30 mouse cellular contexts compared by ENCODE assay signal in genomic region chr7:98586313-98586712, GRCm38 (mm10).
DNase-seq lines count a peak whose midpoint lies in the region; ATAC-seq and TF ChIP-seq lines count a peak whose summit lies in the region.
"Had no signal": no experiment of that assay in that cellular context is flagged by ENCODE, and none has a peak within 500 bp of the region (broad histone marks: within the 10 kb centered on the region; RNA-seq: fewer than 3 reads in every experiment).

No protein-coding gene starts in this region.

- WGBS in kidney, adult 2 months, result 50% methylated on average over 3 of the region's 3 CpGs
- WGBS in liver, embryonic 11.5 days, result 79% methylated on average over 3 of the region's 3 CpGs

- H3K4me2 ChIP-seq in liver, embryonic 11.5 days, result no peak overlapping the region
- H3K4me2 ChIP-seq: heart, embryonic 15.5 days; hindbrain, embryonic 12.5 days; liver, embryonic 15.5 days; lung, embryonic 14.5 days had no signal

- TF ChIP-seq POLR2A in kidney, adult 2 months (IDR thresholded peaks at IDR 0.05; ENCODE audit: low read depth, low read length), result no peak

- no peaks in the 10 kb centered on the region for H3K27me3 ChIP-seq in kidney, adult 2 months (replicated peaks; ENCODE audit: control insufficient read depth, insufficient read depth, low read length)
- no peaks in the 10 kb centered on the region for H3K27me3 ChIP-seq in splenic B cell, adult 2 months (ENCODE audit: control insufficient read depth, insufficient read depth, low read length, poor library complexity, severe bottlenecking)
- H3K27me3 ChIP-seq in liver, embryonic 11.5 days (replicated peaks; ENCODE audit: control insufficient read depth, insufficient read depth, low read length), result no peaks in the 10 kb centered on the region
- H3K27me3 ChIP-seq: heart, embryonic 15.5 days; hindbrain, embryonic 12.5 days; liver, embryonic 15.5 days; Patski had no signal

- peak; percentile 52 for DNase-seq in kidney, adult 2 months
- no peak for DNase-seq in kidney, postnatal 10 days
- DNase-seq in B cell, adult 2 months, result peak; percentile 43 to 50
- DNase-seq in splenic B cell, adult 2 months (ENCODE audit: low read depth, low spot score), result peak; percentile 77
- no peak for DNase-seq in adipocyte (ENCODE audit: low spot score)
- no peak for DNase-seq in liver, embryonic 11.5 days (ENCODE audit: low spot score)
- DNase-seq: adrenal gland, postnatal 25 days; cerebellum, adult 11-12 months; cerebellum, postnatal 10 days; gastrocnemius, postnatal 14 days; kidney, adult 11 months; layer of hippocampus, postnatal 36 days; liver; lung, embryonic 14.5 days; lung, postnatal 14 days; midbrain, embryonic 14.5 days; right cerebral cortex, adult 18-20 months; thymus, adult 18-20 months; thymus, postnatal 25 days had no signal

- H3K4me1 ChIP-seq in kidney, adult 2 months (ENCODE audit: control insufficient read depth, insufficient read depth, low read length), result peaks cover 3% of the 10 kb centered on the region; the same call in 1 of the 2 replicates
- no peaks in the 10 kb centered on the region for H3K4me1 ChIP-seq in liver, embryonic 11.5 days (replicated peaks; ENCODE audit: control insufficient read depth, insufficient read depth, low read length)
- H3K4me1 ChIP-seq: heart, embryonic 10.5 days; heart, embryonic 15.5 days; hindbrain, embryonic 12.5 days; liver, embryonic 15.5 days had no signal

- H3K9ac ChIP-seq in liver, embryonic 11.5 days (ENCODE audit: low read depth, low read length), result no peak overlapping the region
- H3K9ac ChIP-seq: heart, embryonic 15.5 days; hindbrain, embryonic 12.5 days; liver, embryonic 15.5 days; lung, embryonic 14.5 days had no signal

- no peaks in the 10 kb centered on the region for H3K9me3 ChIP-seq in liver, embryonic 11.5 days (ENCODE audit: control insufficient read depth, low read length)
- H3K9me3 ChIP-seq: G1E; heart, embryonic 10.5 days; heart, embryonic 15.5 days; hindbrain, embryonic 12.5 days; liver, embryonic 15.5 days had no signal

- peak; percentile 58 for ATAC-seq in activated CD4-positive, CD25-positive, alpha-beta regulatory T cell, adult 4 months
- ATAC-seq in liver, embryonic 11.5 days (replicated peaks; ENCODE audit: low FRiP score), result no peak
- ATAC-seq: forebrain, embryonic 16.5 days; hindbrain, postnatal 0 days; Patski had no signal

- H3K4me3 ChIP-seq in kidney, adult 2 months (ENCODE audit: insufficient read depth, low read depth, low read length), result no peak overlapping the region
- H3K4me3 ChIP-seq in liver, embryonic 11.5 days (ENCODE audit: low read depth, low read length), result no peak overlapping the region
- H3K4me3 ChIP-seq: erythroblast, embryonic 14.5 days; heart, embryonic 10.5 days; heart, embryonic 15.5 days; hindbrain, embryonic 12.5 days; liver, embryonic 15.5 days had no signal

- no peaks in the 10 kb centered on the region; the same call in 1 of the 2 replicates for H3K36me3 ChIP-seq in kidney, adult 2 months (ENCODE audit: control insufficient read depth, insufficient read depth, low read length)
- H3K36me3 ChIP-seq in splenic B cell, adult 2 months (ENCODE audit: control insufficient read depth, insufficient read depth, low read length, poor library complexity, severe bottlenecking), result peaks cover 5% of the 10 kb centered on the region
- H3K36me3 ChIP-seq in liver, embryonic 11.5 days (ENCODE audit: control insufficient read depth, insufficient read depth, low read length), result no peaks in the 10 kb centered on the region

- H3K27ac ChIP-seq in kidney, adult 2 months (ENCODE audit: insufficient read depth, low read depth, low read length), result no peak overlapping the region
- no peak overlapping the region for H3K27ac ChIP-seq in liver, embryonic 11.5 days (ENCODE audit: low read depth, low read length)
- H3K27ac ChIP-seq: heart, embryonic 10.5 days; heart, embryonic 15.5 days; hindbrain, embryonic 12.5 days; hindbrain, postnatal 0 days; kidney, postnatal 0 days; liver, embryonic 15.5 days had no signal

- no peak for TF ChIP-seq CTCF in kidney, adult 2 months (conservative IDR thresholded peaks at IDR 0.05; ENCODE audit: insufficient read depth, insufficient read length, low read depth, low read length)

Comparison
In these comparisons a context has a peak if more than half of its experiments do, and no peak if none do; other contexts are left out.
1. DNase-seq: peak in kidney, adult 2 months (single experiment), B cell, adult 2 months (2 of 2) and splenic B cell, adult 2 months (single experiment); none in kidney, postnatal 10 days (single experiment), adipocyte (single experiment) and liver, embryonic 11.5 days (single experiment).